Mouse (Mus musculus) left cerebral cortex, adult 11 months (tissue): Measurements from ENCODE around the gene Evi2.
A peak's percentile ranks its signal among the peaks of the same experiment; 100 is the strongest.

Source experiments
- DNase-seq: peaks from one replicate; pipeline ENCODE4 v3.0.0; 2022; ENCODE audit warnings: low spot score

Gene Evi2

GRCm38 (mm10) chr11:79524310-79524575 lies 6.1 kb downstream of the Evi2 start:
- DNase-seq, result no peak

- DNase-seq, result no peak
These were observed 6.7 kb downstream of the Evi2 start, which contains the start of gene Evi2b for GRCm38 (mm10) chr11:79523560-79524309. TSS of gene Evi2b (minus strand) at chr11:79523762.

GRCm38 (mm10) chr11:79522944-79523343 lies 7.4 kb downstream of the Evi2 start:
- no peak for DNase-seq

GRCm38 (mm10) chr11:79521930-79522329 lies 8.5 kb downstream of the Evi2 start:
- DNase-seq, result no peak

- no peak for DNase-seq
These were observed 9.6 kb downstream of the Evi2 start for GRCm38 (mm10) chr11:79520772-79521171.

- DNase-seq, result peak; percentile 73
These were observed 10.5 kb downstream of the Evi2 start for GRCm38 (mm10) chr11:79519878-79520291.

GRCm38 (mm10) chr11:79519299-79519698 lies 11.1 kb downstream of the Evi2 start:
- DNase-seq, result no peak

- DNase-seq, result no peak
These were observed 14.6 kb downstream of the Evi2 start for GRCm38 (mm10) chr11:79515798-79516197.

GRCm38 (mm10) chr11:79515331-79515730 lies 15.1 kb downstream of the Evi2 start:
- DNase-seq, result no peak

GRCm38 (mm10) chr11:79511970-79512369 lies 18.4 kb downstream of the Evi2 start:
- DNase-seq, result no peak

- DNase-seq, result no peak
These were observed 25.9 kb downstream of the Evi2 start for GRCm38 (mm10) chr11:79504506-79504905.

GRCm38 (mm10) chr11:79503845-79504244 lies 26.5 kb downstream of the Evi2 start, which contains the start of gene Omg:
TSS of gene Omg (minus strand) at chr11:79504084.
- peak; percentile 78 for DNase-seq

GRCm38 (mm10) chr11:79502917-79503316 lies 27.5 kb downstream of the Evi2 start:
- DNase-seq, result no peak

GRCm38 (mm10) chr11:79494976-79495800 lies 35.2 kb downstream of the Evi2 start:
- no peak for DNase-seq

GRCm38 (mm10) chr11:79484721-79485120 lies 45.7 kb downstream of the Evi2 start:
- DNase-seq, result no peak

GRCm38 (mm10) chr11:79483876-79484528 lies 46.4 kb downstream of the Evi2 start:
- no peak for DNase-seq

GRCm38 (mm10) chr11:79483392-79483791 lies 47.0 kb downstream of the Evi2 start:
- no peak for DNase-seq

- no peak for DNase-seq
These were observed 62.3 kb downstream of the Evi2 start for GRCm38 (mm10) chr11:79468097-79468496.
